Mouse (Mus musculus) small intestine, adult 2 months (tissue): Measurements from ENCODE around the gene Itch.

ENCODE experiments used
- CTCF ChIP-seq: fragments of 200-500 bp; IDR thresholded peaks from 2 replicates; pipeline ENCODE4 v1.5.1; 2012; ENCODE audit warnings: low read depth, mild to moderate bottlenecking, control low read depth, inconsistent platforms, low read length, moderate library complexity, mixed read lengths; ENCODE audit not compliant: insufficient replicate concordance, insufficient read length; ENCODE audit errors: extremely low read depth
- POLR2A ChIP-seq: fragments of 200-500 bp; IDR thresholded peaks from 2 replicates; pipeline ENCODE4 v1.6.1; 2012; ENCODE audit warnings: low read depth, mild to moderate bottlenecking, control low read depth, inconsistent platforms, low read length, moderate library complexity

GRCm38 (mm10) chr2:155133977-155134860 lies 910 bp downstream of the Itch start:
- no peak for TF ChIP-seq POLR2A
- no peak for TF ChIP-seq CTCF
